Mouse (Mus musculus) embryonic fibroblast, embryonic 13.5 days (primary cell): ENCODE results near the gene Sptbn2.

Experiments used
- CTCF ChIP-seq: IDR thresholded peaks from 2 replicates; pipeline ENCODE4 v1.5.1; 2011; ENCODE audit warnings: mild to moderate bottlenecking, control low read depth, low read length, moderate library complexity, borderline replicate concordance; ENCODE audit not compliant: insufficient read depth
- POLR2A ChIP-seq: IDR thresholded peaks from 2 replicates; pipeline ENCODE4 v1.6.1; 2011; ENCODE audit warnings: low read depth, mild to moderate bottlenecking, control low read depth, low read length, moderate library complexity

DNA sequence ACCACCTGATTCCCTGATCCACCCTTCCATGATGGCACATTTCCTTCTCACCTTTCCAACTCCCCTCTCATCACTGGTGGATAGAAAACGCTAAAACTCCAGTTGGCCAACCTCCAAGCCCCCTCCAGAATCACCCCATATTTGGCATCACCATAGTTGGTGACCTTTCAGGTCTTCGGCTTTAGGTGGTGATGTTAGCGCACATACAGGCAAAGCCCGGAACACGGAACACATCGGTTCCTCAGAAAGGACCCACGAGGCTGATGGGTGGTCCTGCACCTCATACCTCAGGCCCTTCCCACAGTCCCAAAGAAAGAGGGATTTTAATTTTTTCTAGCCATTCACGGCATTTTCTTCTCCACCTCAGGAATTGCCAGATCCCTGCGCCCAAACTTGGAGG is 13.2 kb upstream of the Sptbn2 start:
- no peak for TF ChIP-seq POLR2A
- TF ChIP-seq CTCF: no peak
